In genomic region chr19:38055798-38056197, GRCm38 (mm10) we compare ENCODE assay signal across 9 mouse cellular contexts. TPM values are rescaled to one million over a fixed set of nuclear protein-coding genes. Genes with fewer than 3 reads are reported as not detected.
DNase-seq lines count a peak whose midpoint lies in the region; ATAC-seq and TF ChIP-seq lines count a peak whose summit lies in the region.
"Had no signal": no experiment of that assay in that cellular context is flagged by ENCODE, and none has a peak within 500 bp of the region (broad histone marks: within the 10 kb centered on the region; RNA-seq: fewer than 3 reads in every experiment).

No protein-coding gene starts in this region.

- no peak for DNase-seq in kidney, postnatal 0 days (ENCODE audit: low spot score)
- no peak for DNase-seq in kidney, adult 8-10 months
- no peak for DNase-seq in layer of hippocampus, adult 9-11 months
- no peak for DNase-seq in urinary bladder, adult 2 months (ENCODE audit: low spot score)
- DNase-seq in right cerebral cortex, postnatal 25 days: no peak
- DNase-seq: thymus, postnatal 4 days had no signal

- H3K4me2 ChIP-seq in kidney, postnatal 0 days (ENCODE audit: low read length): peak overlapping the region; percentile 80
- H3K4me2 ChIP-seq in embryonic facial prominence, embryonic 12.5 days (replicated peaks): peak overlapping the region; percentile 61
- peak overlapping the region; percentile 86 for H3K4me2 ChIP-seq in intestine, postnatal 0 days (replicated peaks; ENCODE audit: low read depth)
- peak overlapping the region; percentile 95 for H3K4me2 ChIP-seq in neural tube, embryonic 15.5 days

- no peak for ATAC-seq in kidney, postnatal 0 days (replicated peaks; ENCODE audit: low FRiP score, low read depth)
- ATAC-seq in embryonic facial prominence, embryonic 12.5 days (ENCODE audit: insufficient number of reproducible peaks, insufficient read depth, low FRiP score, low TSS enrichment): no peak
- no peak for ATAC-seq in intestine, postnatal 0 days
- ATAC-seq in neural tube, embryonic 15.5 days (ENCODE audit: low FRiP score): no peak

- H3K4me3 ChIP-seq in kidney, postnatal 0 days (replicated peaks; ENCODE audit: low read depth, low read length): peak overlapping the region; percentile 66
- H3K4me3 ChIP-seq in embryonic facial prominence, embryonic 12.5 days: peak overlapping the region; percentile 69
- peak overlapping the region; percentile 74 for H3K4me3 ChIP-seq in intestine, postnatal 0 days (ENCODE audit: low read depth, low read length)
- peak overlapping the region; percentile 72 for H3K4me3 ChIP-seq in neural tube, embryonic 15.5 days (replicated peaks)

- WGBS in kidney, postnatal 0 days: 13% methylated on average over 6 of the region's 6 CpGs
- 19% methylated on average over 6 of the region's 6 CpGs for WGBS in embryonic facial prominence, embryonic 12.5 days
- WGBS in intestine, postnatal 0 days: 9% methylated on average over 6 of the region's 6 CpGs
- 18% methylated on average over 6 of the region's 6 CpGs for WGBS in neural tube, embryonic 15.5 days

- TF ChIP-seq CTCF in kidney, postnatal 0 days (IDR thresholded peaks at IDR 0.05; ENCODE audit: low read depth): no peak
- no peak for TF ChIP-seq CTCF in intestine, postnatal 0 days (IDR thresholded peaks at IDR 0.05; ENCODE audit: low read depth)

- H3K9me3 ChIP-seq in kidney, postnatal 0 days (replicated peaks; ENCODE audit: low read length): no peaks in the 10 kb centered on the region
- H3K9me3 ChIP-seq in embryonic facial prominence, embryonic 12.5 days: no peaks in the 10 kb centered on the region
- H3K9me3 ChIP-seq in intestine, postnatal 0 days (ENCODE audit: control insufficient read depth): no peaks in the 10 kb centered on the region
- no peaks in the 10 kb centered on the region for H3K9me3 ChIP-seq in neural tube, embryonic 15.5 days (replicated peaks)

- H3K9ac ChIP-seq in kidney, postnatal 0 days (ENCODE audit: low read depth, low read length): no peak overlapping the region
- no peak overlapping the region for H3K9ac ChIP-seq in embryonic facial prominence, embryonic 12.5 days
- H3K9ac ChIP-seq in intestine, postnatal 0 days (ENCODE audit: low read depth, low read length): peak overlapping the region; percentile 13; the same call in 1 of the 2 replicates
- H3K9ac ChIP-seq in neural tube, embryonic 15.5 days (replicated peaks): no peak overlapping the region

- H3K36me3 ChIP-seq in kidney, postnatal 0 days (ENCODE audit: insufficient read depth, low read length): 0 out of 2 replicates have a peak, but pooled peaks cover 14% of the 10 kb centered on the region
- H3K36me3 ChIP-seq in embryonic facial prominence, embryonic 12.5 days: peaks cover 19% of the 10 kb centered on the region
- H3K36me3 ChIP-seq in intestine, postnatal 0 days (ENCODE audit: control insufficient read depth, insufficient read depth): peaks cover 9% of the 10 kb centered on the region; the same call in 1 of the 2 replicates
- no peaks in the 10 kb centered on the region for H3K36me3 ChIP-seq in neural tube, embryonic 15.5 days

- 0 out of 2 replicates have a peak, but pooled peaks cover 5% of the 10 kb centered on the region for H3K4me1 ChIP-seq in kidney, postnatal 0 days (replicated peaks; ENCODE audit: insufficient read depth, low read length)
- H3K4me1 ChIP-seq in embryonic facial prominence, embryonic 12.5 days: peaks cover 12% of the 10 kb centered on the region; the same call in 1 of the 2 replicates
- peaks cover 4% of the 10 kb centered on the region; the same call in 1 of the 2 replicates for H3K4me1 ChIP-seq in intestine, postnatal 0 days (replicated peaks; ENCODE audit: control insufficient read depth, insufficient read depth, low read length)
- H3K4me1 ChIP-seq in neural tube, embryonic 15.5 days: peaks cover 18% of the 10 kb centered on the region

- H3K27me3 ChIP-seq in kidney, postnatal 0 days (ENCODE audit: insufficient read depth, low read length): no peaks in the 10 kb centered on the region
- no peaks in the 10 kb centered on the region for H3K27me3 ChIP-seq in embryonic facial prominence, embryonic 12.5 days
- no peaks in the 10 kb centered on the region for H3K27me3 ChIP-seq in intestine, postnatal 0 days (replicated peaks; ENCODE audit: control insufficient read depth, insufficient read depth, low read length)
- no peaks in the 10 kb centered on the region for H3K27me3 ChIP-seq in neural tube, embryonic 15.5 days (replicated peaks)

- H3K27ac ChIP-seq in kidney, postnatal 0 days: no peak overlapping the region
- H3K27ac ChIP-seq in embryonic facial prominence, embryonic 12.5 days: no peak overlapping the region
- H3K27ac ChIP-seq in intestine, postnatal 0 days (ENCODE audit: low read depth, low read length): no peak overlapping the region
- no peak overlapping the region for H3K27ac ChIP-seq in neural tube, embryonic 15.5 days (replicated peaks)

RNA-seq across cellular contexts. Expression of gene Cep55, which starts 1.0 kb away (rescaled TPM):
- polyA plus RNA-seq in kidney, postnatal 0 days (2015; fragmentation: Nextera tagmentation; extraction: Ambion mirVana): 13.8 and 15.5 TPM in 2 replicates
- 23.8 and 26.7 TPM in 2 replicates for polyA plus RNA-seq in embryonic facial prominence, embryonic 12.5 days (2016; fragmentation: Nextera tagmentation; extraction: Ambion mirVana)
- polyA plus RNA-seq in intestine, postnatal 0 days (2015; fragmentation: Nextera tagmentation; extraction: Ambion mirVana): 7.1 and 8.2 TPM in 2 replicates
- 3.6 and 9.9 TPM in 2 replicates for polyA plus RNA-seq in neural tube, embryonic 15.5 days (2015; fragmentation: Nextera tagmentation; extraction: Ambion mirVana)
- polyA plus RNA-seq in urinary bladder, adult 2 months (2012; rRNA removed): 1.8 and 2.1 TPM in 2 replicates

RNA-seq across cellular contexts. Expression of gene Myof, which starts 12.4 kb away (rescaled TPM):
- polyA plus RNA-seq in kidney, postnatal 0 days (2015; fragmentation: Nextera tagmentation; extraction: Ambion mirVana): 28.0 and 28.1 TPM in 2 replicates
- 13.5 and 15.0 TPM in 2 replicates for polyA plus RNA-seq in embryonic facial prominence, embryonic 12.5 days (2016; fragmentation: Nextera tagmentation; extraction: Ambion mirVana)
- polyA plus RNA-seq in intestine, postnatal 0 days (2015; fragmentation: Nextera tagmentation; extraction: Ambion mirVana): 5.9 and 6.6 TPM in 2 replicates
- 2.0 and 3.6 TPM in 2 replicates for polyA plus RNA-seq in neural tube, embryonic 15.5 days (2015; fragmentation: Nextera tagmentation; extraction: Ambion mirVana)
- 377 and 428 TPM in 2 replicates for polyA plus RNA-seq in urinary bladder, adult 2 months (2012; rRNA removed)

RNA-seq across cellular contexts. Expression of gene Ffar4, which starts 41.1 kb away (rescaled TPM):
- 2.0 and 2.6 TPM in 2 replicates for polyA plus RNA-seq in kidney, postnatal 0 days (2015; fragmentation: Nextera tagmentation; extraction: Ambion mirVana)
- polyA plus RNA-seq in embryonic facial prominence, embryonic 12.5 days (2016; fragmentation: Nextera tagmentation; extraction: Ambion mirVana): not detected in 2 replicates
- polyA plus RNA-seq in intestine, postnatal 0 days (2015; fragmentation: Nextera tagmentation; extraction: Ambion mirVana): 4.7 and 5.3 TPM in 2 replicates
- polyA plus RNA-seq in neural tube, embryonic 15.5 days (2015; fragmentation: Nextera tagmentation; extraction: Ambion mirVana): 0.18 and 1.9 TPM in 2 replicates
- polyA plus RNA-seq in urinary bladder, adult 2 months (2012; rRNA removed): 1.0 and 1.9 TPM in 2 replicates

Comparison
In these comparisons a context has a peak if more than half of its experiments do, and no peak if none do; other contexts are left out.
1. RNA of gene Myof, which starts 12.4 kb away (polyA plus RNA-seq): 377 to 428 TPM in urinary bladder, adult 2 months; 28.0 to 28.1 TPM in kidney, postnatal 0 days, 13.5 to 15.0 TPM in embryonic facial prominence, embryonic 12.5 days, 5.9 to 6.6 TPM in intestine, postnatal 0 days and 2.0 to 3.6 TPM in neural tube, embryonic 15.5 days; every median in the first group is over 10 times any median in the second.
2. Peak in every context shown above with its lines, with median percentiles within 50 percentile points of each other: H3K4me2 ChIP-seq and H3K4me3 ChIP-seq.